Mouse (Mus musculus) liver, postnatal 0 days (tissue): ENCODE data around the gene Serf2.

Experiments
- CTCF ChIP-seq: sonication (generic); IDR thresholded peaks from 2 replicates; pipeline ENCODE4 v1.5.1; 2016; ENCODE audit warnings: antibody characterized with exemption, low read depth
- EP300 ChIP-seq: IDR thresholded peaks from 2 replicates; pipeline ENCODE4 v1.6.1; 2016; ENCODE audit warnings: antibody characterized with exemption, low read depth, mild to moderate bottlenecking

GRCm38 (mm10) chr2:121446506-121446905 lies 2.5 kb upstream of the Serf2 start:
- TF ChIP-seq CTCF (no peak), EP300 (no peak)
